Mouse (Mus musculus): ENCODE measurements around the gene Has3. TPM values are rescaled to one million over a fixed set of nuclear protein-coding genes. Genes with fewer than 3 reads are reported as not detected.
"Not testable (repeated sequence)": the region's sequence is repeated elsewhere in the genome, so short reads cannot be mapped to it uniquely, and the experiment has no call there.

Gene Has3
- polyA plus RNA-seq, 1 experiment: 0.16 TPM

DNA sequence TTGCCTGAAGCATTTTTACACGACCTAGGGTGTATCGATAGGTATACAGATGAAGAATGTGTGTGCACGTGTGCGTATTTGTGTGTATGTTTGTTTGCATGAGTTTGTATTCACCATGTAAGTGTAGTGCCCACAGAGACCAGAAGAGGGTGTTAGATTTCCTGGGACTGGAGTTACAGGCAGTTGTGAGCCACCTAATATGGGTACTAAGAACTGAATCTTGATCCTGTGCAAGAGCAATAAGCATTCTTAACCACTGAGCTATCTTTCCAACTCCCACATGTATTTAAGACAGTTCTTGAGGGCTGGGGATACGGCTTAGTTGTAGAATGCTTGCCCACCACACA lies 50.3 kb downstream of the Has3 start:
- Histone ChIP-seq H3K79me3 (ENCODE audit: low read depth) (no peaks in the 10 kb centered on the region), H3K36me3 (ENCODE audit: control insufficient read depth, insufficient read depth) (peaks cover 90% of the 10 kb centered on the region), H3K4me3 (ENCODE audit: insufficient read depth, poor library complexity, severe bottlenecking) (no peak overlapping the region), H3K27me3 (ENCODE audit: control insufficient read depth, insufficient read depth, insufficient read length) (no peaks in the 10 kb centered on the region), H3ac (ENCODE audit: control insufficient read depth, insufficient read length, low read depth) (no peak overlapping the region), H3K79me2 (ENCODE audit: control insufficient read depth, insufficient read depth) (no peaks in the 10 kb centered on the region)
- no peak for TF ChIP-seq USF1 (IDR thresholded peaks at IDR 0.05; ENCODE audit: low read depth)
- TF ChIP-seq CTCF (IDR thresholded peaks at IDR 0.05; ENCODE audit: control insufficient read depth, insufficient read depth, insufficient read length): no peak
- TF ChIP-seq CEBPB (IDR thresholded peaks at IDR 0.05; ENCODE audit: low read depth): no peak
- no peak for TF ChIP-seq MAX (IDR thresholded peaks at IDR 0.05)
- no peak for TF ChIP-seq FOSL1 (IDR thresholded peaks at IDR 0.05; ENCODE audit: insufficient read depth, low read length, poor library complexity, severe bottlenecking)
- TF ChIP-seq MYOG (IDR thresholded peaks at IDR 0.05; ENCODE audit: control insufficient read depth, extremely low read depth, insufficient read length): no peak
- no peak for TF ChIP-seq MYOD1 (IDR thresholded peaks at IDR 0.05; ENCODE audit: control insufficient read depth, insufficient read length, low read depth)

DNA sequence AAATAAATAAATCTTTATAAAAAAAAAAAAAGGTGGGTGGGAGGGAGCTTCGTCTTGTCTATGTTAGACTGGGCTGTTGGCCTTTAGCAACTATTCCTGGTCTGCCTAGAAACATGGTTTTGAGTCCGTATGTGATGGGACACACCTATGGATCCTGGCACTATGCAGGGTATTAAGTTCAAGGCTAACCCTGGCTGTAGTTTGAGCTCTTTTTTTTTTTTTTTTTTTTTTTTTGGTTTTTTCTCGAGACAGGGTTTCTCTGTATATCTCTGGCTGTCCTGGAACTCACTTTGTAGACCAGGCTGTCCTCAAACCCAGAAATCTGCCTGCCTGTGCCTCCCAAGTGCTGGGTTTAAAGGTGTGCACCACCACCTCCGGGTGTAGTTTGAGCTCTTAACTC lies 54.0 kb downstream of the Has3 start:
- Histone ChIP-seq H3K4me3 (ENCODE audit: insufficient read depth, poor library complexity, severe bottlenecking) (no peak overlapping the region), H3K79me2 (ENCODE audit: control insufficient read depth, insufficient read depth) (no peaks in the 10 kb centered on the region), H3ac (ENCODE audit: control insufficient read depth, insufficient read length, low read depth) (no peak overlapping the region), H3K27me3 (ENCODE audit: control insufficient read depth, insufficient read depth, insufficient read length) (no peaks in the 10 kb centered on the region), H3K79me3 (ENCODE audit: low read depth) (no peaks in the 10 kb centered on the region), H3K36me3 (ENCODE audit: control insufficient read depth, insufficient read depth) (peaks cover 57% of the 10 kb centered on the region)
- TF ChIP-seq USF1 (IDR thresholded peaks at IDR 0.05; ENCODE audit: low read depth) (no peak), MAX (IDR thresholded peaks at IDR 0.05) (no peak), MYOD1 (IDR thresholded peaks at IDR 0.05; ENCODE audit: control insufficient read depth, insufficient read length, low read depth) (no peak), MYOG (IDR thresholded peaks at IDR 0.05; ENCODE audit: control insufficient read depth, extremely low read depth, insufficient read length) (no peak), CTCF (IDR thresholded peaks at IDR 0.05; ENCODE audit: control insufficient read depth, insufficient read depth, insufficient read length) (no peak), FOSL1 (IDR thresholded peaks at IDR 0.05; ENCODE audit: insufficient read depth, low read length, poor library complexity, severe bottlenecking) (no peak), CEBPB (IDR thresholded peaks at IDR 0.05; ENCODE audit: low read depth) (no peak)

DNA sequence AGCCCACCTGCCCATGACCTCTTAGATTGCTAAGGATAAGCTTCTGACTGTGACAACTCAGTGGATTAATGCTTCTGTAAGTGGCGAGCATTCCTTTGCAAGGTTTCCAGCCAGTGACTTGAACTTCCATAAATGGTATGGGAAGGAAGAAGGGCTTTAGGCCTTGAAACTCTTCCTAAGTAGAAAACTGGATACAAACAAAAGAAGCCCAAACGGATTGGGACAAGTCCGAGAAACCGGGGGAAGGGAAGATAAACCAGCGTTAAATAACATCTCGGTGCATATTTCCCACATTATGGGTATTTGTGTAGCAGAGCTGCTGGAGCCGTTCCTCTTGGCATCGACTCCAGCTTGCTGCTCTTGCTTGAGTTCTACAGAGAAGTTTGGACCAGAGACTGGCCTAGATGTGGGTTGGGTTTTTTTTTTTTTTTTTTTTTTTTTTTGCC lies 54.9 kb downstream of the Has3 start:
- no peaks in the 10 kb centered on the region for H3K79me3 ChIP-seq (ENCODE audit: low read depth)
- no peak for TF ChIP-seq CEBPB (IDR thresholded peaks at IDR 0.05; ENCODE audit: low read depth)
- TF ChIP-seq MYOD1 (IDR thresholded peaks at IDR 0.05; ENCODE audit: control insufficient read depth, insufficient read length, low read depth): no peak
- TF ChIP-seq CTCF (IDR thresholded peaks at IDR 0.05; ENCODE audit: control insufficient read depth, insufficient read depth, insufficient read length): no peak
- TF ChIP-seq MAX (IDR thresholded peaks at IDR 0.05): no peak
- no peak for TF ChIP-seq MYOG (IDR thresholded peaks at IDR 0.05; ENCODE audit: control insufficient read depth, extremely low read depth, insufficient read length)
- TF ChIP-seq USF1 (IDR thresholded peaks at IDR 0.05; ENCODE audit: low read depth): no peak
- TF ChIP-seq FOSL1 (IDR thresholded peaks at IDR 0.05; ENCODE audit: insufficient read depth, low read length, poor library complexity, severe bottlenecking): no peak
- no peak overlapping the region for H3K4me3 ChIP-seq (ENCODE audit: insufficient read depth, poor library complexity, severe bottlenecking)
- no peaks in the 10 kb centered on the region for H3K79me2 ChIP-seq (ENCODE audit: control insufficient read depth, insufficient read depth)
- no peak overlapping the region for H3ac ChIP-seq (ENCODE audit: control insufficient read depth, insufficient read length, low read depth)
- peaks cover 48% of the 10 kb centered on the region for H3K36me3 ChIP-seq (ENCODE audit: control insufficient read depth, insufficient read depth)
- no peaks in the 10 kb centered on the region for H3K27me3 ChIP-seq (ENCODE audit: control insufficient read depth, insufficient read depth, insufficient read length)

DNA sequence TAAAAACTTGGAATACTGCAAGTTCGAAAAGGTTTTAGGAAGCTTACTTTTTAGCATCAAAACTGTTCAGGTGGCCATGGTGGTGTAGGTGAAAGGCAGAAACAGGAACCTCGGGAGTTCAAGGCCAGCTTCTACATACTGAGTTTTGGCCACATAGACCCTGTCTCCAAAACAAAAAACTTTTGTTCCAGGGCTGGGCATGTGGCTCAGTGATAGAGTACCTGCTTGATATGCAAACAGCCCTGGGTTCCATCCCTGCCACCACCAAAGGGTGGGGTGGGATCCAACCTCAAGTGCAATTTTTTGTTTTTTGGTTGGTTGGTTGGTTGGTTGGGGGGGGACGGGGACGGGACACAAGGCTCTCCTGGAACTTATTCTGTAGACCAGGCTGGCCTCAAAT lies 55.4 kb downstream of the Has3 start:
- TF ChIP-seq MAX (IDR thresholded peaks at IDR 0.05) (no peak), MYOG (IDR thresholded peaks at IDR 0.05; ENCODE audit: control insufficient read depth, extremely low read depth, insufficient read length) (no peak), MYOD1 (IDR thresholded peaks at IDR 0.05; ENCODE audit: control insufficient read depth, insufficient read length, low read depth) (no peak), USF1 (IDR thresholded peaks at IDR 0.05; ENCODE audit: low read depth) (no peak), FOSL1 (IDR thresholded peaks at IDR 0.05; ENCODE audit: insufficient read depth, low read length, poor library complexity, severe bottlenecking) (no peak), CEBPB (IDR thresholded peaks at IDR 0.05; ENCODE audit: low read depth) (no peak)
- Histone ChIP-seq H3K79me3 (ENCODE audit: low read depth) (no peaks in the 10 kb centered on the region), H3K79me2 (ENCODE audit: control insufficient read depth, insufficient read depth) (no peaks in the 10 kb centered on the region), H3K27me3 (ENCODE audit: control insufficient read depth, insufficient read depth, insufficient read length) (no peaks in the 10 kb centered on the region), H3K36me3 (ENCODE audit: control insufficient read depth, insufficient read depth) (peaks cover 43% of the 10 kb centered on the region), H3K4me3 (ENCODE audit: insufficient read depth, poor library complexity, severe bottlenecking) (no peak overlapping the region), H3ac (ENCODE audit: control insufficient read depth, insufficient read length, low read depth) (no peak overlapping the region)

DNA sequence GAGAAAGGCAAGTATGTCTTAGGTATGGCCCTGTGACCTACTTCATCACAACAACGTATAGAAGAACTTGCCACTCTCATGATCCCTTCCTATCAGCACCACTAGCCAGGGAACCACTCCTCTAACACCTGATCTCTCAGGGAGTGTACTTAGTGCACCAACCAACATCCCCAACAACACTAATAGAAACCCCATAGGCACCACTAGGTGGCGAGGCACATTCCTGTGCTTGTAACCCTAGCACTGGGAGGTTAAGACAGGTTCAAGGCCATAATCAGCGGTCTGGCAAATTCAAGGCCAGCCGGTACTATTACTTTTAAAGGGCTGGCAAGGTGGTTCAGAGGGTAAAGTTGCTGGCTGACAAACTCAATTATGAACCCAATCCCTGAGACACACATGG lies 57.2 kb downstream of the Has3 start:
- TF ChIP-seq MAX (IDR thresholded peaks at IDR 0.05) (no peak), MYOD1 (IDR thresholded peaks at IDR 0.05; ENCODE audit: control insufficient read depth, insufficient read length, low read depth) (no peak), USF1 (IDR thresholded peaks at IDR 0.05; ENCODE audit: low read depth) (no peak), CTCF (IDR thresholded peaks at IDR 0.05; ENCODE audit: control insufficient read depth, insufficient read depth, insufficient read length) (no peak), CEBPB (IDR thresholded peaks at IDR 0.05; ENCODE audit: low read depth) (no peak), FOSL1 (IDR thresholded peaks at IDR 0.05; ENCODE audit: insufficient read depth, low read length, poor library complexity, severe bottlenecking) (no peak), MYOG (IDR thresholded peaks at IDR 0.05; ENCODE audit: control insufficient read depth, extremely low read depth, insufficient read length) (no peak)
- Histone ChIP-seq H3K79me3 (ENCODE audit: low read depth) (no peaks in the 10 kb centered on the region), H3ac (ENCODE audit: control insufficient read depth, insufficient read length, low read depth) (no peak overlapping the region), H3K79me2 (ENCODE audit: control insufficient read depth, insufficient read depth) (no peaks in the 10 kb centered on the region), H3K27me3 (ENCODE audit: control insufficient read depth, insufficient read depth, insufficient read length) (no peaks in the 10 kb centered on the region), H3K36me3 (ENCODE audit: control insufficient read depth, insufficient read depth) (peaks cover 28% of the 10 kb centered on the region), H3K4me3 (ENCODE audit: insufficient read depth, poor library complexity, severe bottlenecking) (no peak overlapping the region)

DNA sequence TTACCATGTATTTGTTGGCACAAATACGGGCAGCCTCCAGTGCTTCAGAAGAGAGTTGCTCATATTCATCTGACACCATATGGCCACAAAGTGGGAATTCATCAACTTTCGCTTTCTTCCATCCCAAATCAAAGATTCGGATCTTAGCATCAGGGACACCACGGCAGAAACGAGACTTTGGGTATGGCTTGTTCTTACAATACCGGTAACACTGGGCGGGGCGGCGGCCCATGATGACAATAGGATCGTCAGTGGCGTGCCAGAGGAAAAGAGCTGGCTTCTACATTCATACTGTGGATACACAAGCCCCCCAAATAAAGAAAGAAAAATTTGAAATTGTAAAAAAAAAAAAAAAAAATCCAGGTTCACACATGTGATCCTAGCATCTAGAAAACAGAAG lies 58.1 kb downstream of the Has3 start:
- H3K4me3 ChIP-seq (ENCODE audit: insufficient read depth, poor library complexity, severe bottlenecking); H3K79me2 ChIP-seq (ENCODE audit: control insufficient read depth, insufficient read depth); H3K79me3 ChIP-seq (ENCODE audit: low read depth); H3ac ChIP-seq (ENCODE audit: control insufficient read depth, insufficient read length, low read depth); H3K27me3 ChIP-seq (ENCODE audit: control insufficient read depth, insufficient read depth, insufficient read length): not testable (repeated sequence)
- peaks cover 19% of the 10 kb centered on the region for H3K36me3 ChIP-seq (ENCODE audit: control insufficient read depth, insufficient read depth)

Measured in C2C12 (cell line).